Comparison of ENCODE assay signal across 19 mouse cellular contexts in genomic region chr13:99748128-99748527, GRCm38 (mm10).
DNase-seq lines count a peak whose midpoint lies in the region; ATAC-seq and TF ChIP-seq lines count a peak whose summit lies in the region.
"Had no signal": no experiment of that assay in that cellular context is flagged by ENCODE, and none has a peak within 500 bp of the region (broad histone marks: within the 10 kb centered on the region; RNA-seq: fewer than 3 reads in every experiment).

No protein-coding gene starts in this region.

- H3K9me3 ChIP-seq in lung, postnatal 0 days (ENCODE audit: low read length): no peaks in the 10 kb centered on the region
- H3K9me3 ChIP-seq in heart, embryonic 12.5 days (replicated peaks): no peaks in the 10 kb centered on the region
- H3K9me3 ChIP-seq in liver, embryonic 14.5 days (ENCODE audit: control insufficient read depth, low read length): no peaks in the 10 kb centered on the region
- H3K9me3 ChIP-seq: embryonic facial prominence, embryonic 15.5 days; hindbrain, embryonic 10.5 days; stomach, embryonic 15.5 days had no signal

- peak; percentile 70 for ATAC-seq in lung, postnatal 0 days
- peak; percentile 49 for ATAC-seq in heart, embryonic 12.5 days (ENCODE audit: insufficient number of reproducible peaks, low FRiP score)
- peak; percentile 83 for ATAC-seq in liver, embryonic 14.5 days (ENCODE audit: insufficient read depth)
- 0 out of 2 replicates have a peak, but pooled peaks have one; percentile 23 for ATAC-seq in monocyte, adult 5-6 weeks (replicated peaks; ENCODE audit: insufficient number of reproducible peaks, low FRiP score, low TSS enrichment, poor library complexity, severe bottlenecking)
- ATAC-seq: forebrain, embryonic 14.5 days; inflammation-experienced regulatory T-cells, adult 6 months had no signal

- H3K4me3 ChIP-seq in lung, postnatal 0 days (ENCODE audit: low read depth, low read length): no peak overlapping the region
- H3K4me3 ChIP-seq in heart, embryonic 12.5 days: no peak overlapping the region
- no peak overlapping the region for H3K4me3 ChIP-seq in liver, embryonic 14.5 days (ENCODE audit: insufficient read depth in 1 of 2, low read depth in 2 of 2, low read length in 2 of 2)
- H3K4me3 ChIP-seq: embryonic facial prominence, embryonic 15.5 days; heart, adult 2 months; hindbrain, embryonic 10.5 days; stomach, embryonic 15.5 days had no signal

- TF ChIP-seq CTCF in lung, postnatal 0 days (IDR thresholded peaks at IDR 0.05): no peak
- TF ChIP-seq CTCF in liver, embryonic 14.5 days (IDR thresholded peaks at IDR 0.05; ENCODE audit: low read depth): no peak

- no peaks in the 10 kb centered on the region for H3K36me3 ChIP-seq in lung, postnatal 0 days (ENCODE audit: insufficient read depth, low read length)
- no peaks in the 10 kb centered on the region for H3K36me3 ChIP-seq in heart, embryonic 12.5 days
- H3K36me3 ChIP-seq in liver, embryonic 14.5 days (replicated peaks; ENCODE audit: control insufficient read depth, insufficient read depth, low read depth): no peaks in the 10 kb centered on the region
- H3K36me3 ChIP-seq: embryonic facial prominence, embryonic 15.5 days; hindbrain, embryonic 10.5 days; stomach, embryonic 15.5 days had no signal

- no peak overlapping the region for H3K27ac ChIP-seq in lung, postnatal 0 days (ENCODE audit: low read length)
- no peak overlapping the region for H3K27ac ChIP-seq in heart, embryonic 12.5 days (ENCODE audit: poor library complexity, severe bottlenecking)
- no peak overlapping the region for H3K27ac ChIP-seq in liver, embryonic 14.5 days
- H3K27ac ChIP-seq: embryonic facial prominence, embryonic 15.5 days; heart, adult 2 months; hindbrain, embryonic 10.5 days; stomach, embryonic 15.5 days had no signal

- 55% methylated on average over 9 of the region's 9 CpGs for WGBS in lung, postnatal 0 days
- 37% methylated on average over 9 of the region's 9 CpGs for WGBS in heart, embryonic 12.5 days
- WGBS in liver, embryonic 14.5 days (ENCODE audit: insufficient replicate concordance): 20% methylated on average over 9 of the region's 9 CpGs

- no peak for DNase-seq in lung, postnatal 0 days (ENCODE audit: low spot score)
- DNase-seq in lung, postnatal 25 days (ENCODE audit: low spot score): no peak
- DNase-seq in liver, embryonic 14.5 days (ENCODE audit: low read depth in 3 of 3, low spot score in 3 of 3): peak; percentile 12 to 49 (median 25)
- DNase-seq in adrenal gland, postnatal 14 days: no peak
- DNase-seq in gastrocnemius, postnatal 4 days (ENCODE audit: low spot score in 2 of 2): no peak
- DNase-seq: cerebellum, postnatal 10 days; embryo, embryonic 11 days; kidney, adult 8-10 months; kidney, postnatal 4 days; midbrain, embryonic 14.5 days; thymus, postnatal 14 days had no signal

- TF ChIP-seq EP300 in lung, postnatal 0 days (IDR thresholded peaks at IDR 0.05): 0 out of 2 replicates have a peak, but pooled peaks have one; percentile 19
- TF ChIP-seq EP300 in liver, embryonic 14.5 days (IDR thresholded peaks at IDR 0.05; ENCODE audit: low read depth): 0 out of 2 replicates have a peak, but pooled peaks have one; percentile 12

- H3K27me3 ChIP-seq in lung, postnatal 0 days (replicated peaks; ENCODE audit: insufficient read depth, low read length): no peaks in the 10 kb centered on the region
- H3K27me3 ChIP-seq in heart, embryonic 12.5 days (replicated peaks): no peaks in the 10 kb centered on the region
- H3K27me3 ChIP-seq in liver, embryonic 14.5 days (ENCODE audit: control insufficient read depth, insufficient read depth, low read length): no peaks in the 10 kb centered on the region
- H3K27me3 ChIP-seq: embryonic facial prominence, embryonic 15.5 days; stomach, embryonic 15.5 days had no signal

- no peak overlapping the region for H3K9ac ChIP-seq in lung, postnatal 0 days (replicated peaks; ENCODE audit: low read depth)
- H3K9ac ChIP-seq in heart, embryonic 12.5 days: no peak overlapping the region
- no peak overlapping the region for H3K9ac ChIP-seq in liver, embryonic 14.5 days (replicated peaks)
- H3K9ac ChIP-seq: embryonic facial prominence, embryonic 15.5 days; stomach, embryonic 15.5 days had no signal

- no peaks in the 10 kb centered on the region for H3K4me1 ChIP-seq in lung, postnatal 0 days (ENCODE audit: insufficient read depth, low read depth, low read length)
- peaks cover 23% of the 10 kb centered on the region for H3K4me1 ChIP-seq in heart, embryonic 12.5 days (replicated peaks)
- peaks cover 18 to 22% of the 10 kb centered on the region in 2 experiments for H3K4me1 ChIP-seq in liver, embryonic 14.5 days (replicated peaks; ENCODE audit: control insufficient read depth in 2 of 2, insufficient read depth in 2 of 2, low read length in 1 of 2)
- H3K4me1 ChIP-seq: stomach, embryonic 15.5 days had no signal

- H3K4me2 ChIP-seq in lung, postnatal 0 days (replicated peaks; ENCODE audit: low read depth, low read length): no peak overlapping the region
- H3K4me2 ChIP-seq in heart, embryonic 12.5 days: no peak overlapping the region
- peak overlapping the region; percentile 11; the same call in 1 of the 2 replicates for H3K4me2 ChIP-seq in liver, embryonic 14.5 days (ENCODE audit: low read depth)
- H3K4me2 ChIP-seq: embryonic facial prominence, embryonic 15.5 days; stomach, embryonic 15.5 days had no signal

Comparison
In these comparisons a context has a peak if more than half of its experiments do, and no peak if none do; other contexts are left out.
1. ATAC-seq: peak in every context shown above with its lines; median percentile 83 in liver, embryonic 14.5 days; 70 in lung, postnatal 0 days; 49 in heart, embryonic 12.5 days; 23 in monocyte, adult 5-6 weeks.
2. DNase-seq: peak in liver, embryonic 14.5 days (3 of 3); none in lung, postnatal 0 days (single experiment), lung, postnatal 25 days (single experiment), adrenal gland, postnatal 14 days (single experiment) and gastrocnemius, postnatal 4 days (0 of 2).